Mouse (Mus musculus) hindbrain, postnatal 0 days (tissue): Measurements from ENCODE around the gene Aip. TPM values are rescaled to one million over a fixed set of nuclear protein-coding genes. Genes with fewer than 3 reads are reported as not detected.

Source experiments
- ATAC-seq: fragments of 200-750 bp; cut with Nextera tagmentation; 2 replicates; pipeline ENCODE4 v1.8.0; 2017; ENCODE audit warnings: mild to moderate bottlenecking, moderate TSS enrichment, moderate library complexity
- DNase-seq: peaks from one replicate; pipeline ENCODE4 v3.0.0-alpha.2; 2015; ENCODE audit warnings: low spot score
- H3K27ac ChIP-seq: fragments of 300-500 bp; sonication (generic); 2 replicates; pipeline ENCODE4 v1.5.1; 2014; ENCODE audit warnings: mild to moderate bottlenecking
- H3K27me3 ChIP-seq: fragments of 300-500 bp; sonication (generic); 2 replicates; pipeline ENCODE4 v1.6.1; 2014; ENCODE audit warnings: low read length, mixed read lengths; ENCODE audit not compliant: insufficient read depth
- H3K36me3 ChIP-seq: fragments of 300-500 bp; sonication (generic); 2 replicates; pipeline ENCODE4 v1.6.1; 2014; ENCODE audit warnings: low read length, mixed read lengths; ENCODE audit not compliant: insufficient read depth
- H3K4me1 ChIP-seq: fragments of 300-500 bp; sonication (generic); 2 replicates; pipeline ENCODE4 v1.6.1; 2014; ENCODE audit warnings: antibody characterized with exemption, low read length, mixed read lengths; ENCODE audit not compliant: insufficient read depth
- H3K4me2 ChIP-seq: fragments of 300-500 bp; sonication (generic); 2 replicates; pipeline ENCODE4 v1.6.1; 2014; ENCODE audit warnings: low read depth, mild to moderate bottlenecking, low read length, moderate library complexity, mixed read lengths
- H3K4me3 ChIP-seq: fragments of 300-500 bp; sonication (generic); 2 replicates; pipeline ENCODE4 v1.5.1; 2014; ENCODE audit warnings: low read length
- H3K9ac ChIP-seq: fragments of 300-500 bp; sonication (generic); replicated peaks from 2 replicates; pipeline ENCODE4 v1.6.1; 2014; ENCODE audit warnings: mild to moderate bottlenecking, low read length, moderate library complexity, mixed read lengths
- H3K9me3 ChIP-seq: fragments of 300-500 bp; sonication (generic); 2 replicates; pipeline ENCODE4 v1.6.1; 2016; ENCODE audit warnings: low read length, mixed read lengths
- CTCF ChIP-seq: IDR thresholded peaks from 2 replicates; pipeline ENCODE4 v1.5.1; 2016; ENCODE audit warnings: antibody characterized with exemption, control low read depth, low read depth
- WGBS: fragments of 180-500 bp; shearing (Covaris S2); extraction: QIAGEN DNeasy Blood & Tissue Kit; methylation state at CpG from one replicate; pipeline ENCODE4 v1.1.7; 2014; 5-methylcytosine and 5-hydroxymethylcytosine counted together
- polyA plus RNA-seq: library from polyadenylated mRNA; unstranded; fragments of >200 nt; fragmentation: Nextera tagmentation; extraction: Ambion mirVana; gene quantifications from 2 replicates; pipeline ENCODE4 v1.2.1, GENCODE M21; 2015
- total RNA-seq: library from RNA; depleted of rRNA; stranded (reverse); fragments of >200 nt; gene quantifications from 2 replicates; pipeline ENCODE4 v1.2.3, GENCODE M21; 2014

Aip gene
- total and polyA plus RNA-seq, 2 experiments from 2014 or later = 33.4 to 94.3 TPM

DNA sequence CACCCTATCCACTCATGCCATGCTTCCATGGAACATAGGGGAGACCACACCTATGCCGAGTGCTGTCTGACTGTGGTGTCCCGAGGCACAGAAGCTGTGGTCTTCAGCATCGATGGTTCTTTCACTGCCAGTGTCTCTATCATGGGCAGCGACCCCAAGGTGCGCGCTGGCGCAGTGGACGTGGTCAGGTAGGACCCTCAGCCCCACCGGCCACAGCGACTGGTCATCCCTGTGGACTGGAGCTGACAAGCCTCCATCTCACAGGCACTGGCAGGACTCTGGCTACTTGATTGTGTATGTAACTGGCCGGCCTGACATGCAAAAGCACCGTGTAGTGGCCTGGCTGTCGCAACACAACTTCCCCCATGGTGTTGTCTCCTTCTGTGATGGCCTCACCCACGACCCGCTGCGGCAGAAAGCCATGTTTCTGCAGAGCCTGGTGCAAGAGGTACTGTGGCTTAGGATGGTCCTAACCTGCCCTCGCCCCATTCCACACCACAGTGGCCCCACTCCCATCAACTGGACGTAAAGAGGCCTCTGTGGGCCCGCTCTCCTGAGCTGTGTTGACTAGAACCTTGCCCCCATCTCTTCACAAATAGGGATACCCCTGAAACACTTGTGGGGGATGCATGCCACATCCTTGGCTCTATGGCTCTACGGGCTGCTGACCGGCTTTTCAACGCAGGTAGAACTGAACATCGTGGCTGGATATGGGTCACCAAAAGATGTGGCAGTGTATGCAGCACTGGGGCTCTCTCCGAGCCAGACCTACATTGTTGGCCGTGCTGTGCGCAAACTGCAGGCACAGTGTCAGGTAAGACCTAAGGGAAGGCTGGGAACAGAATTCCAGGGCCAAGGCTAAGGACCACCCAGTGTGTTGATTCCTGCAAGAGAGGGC is 13.3 kb downstream of the Aip start:
- 95% methylated on average over 26 of the region's 26 CpGs for WGBS
- Histone ChIP-seq H3K36me3 (peaks cover 38% of the 10 kb centered on the region; the same call in 1 of the 2 replicates), H3K4me2 (no peak overlapping the region), H3K4me3 (no peak overlapping the region), H3K9me3 (no peaks in the 10 kb centered on the region), H3K9ac (no peak overlapping the region), H3K27ac (no peak overlapping the region), H3K27me3 (no peaks in the 10 kb centered on the region), H3K4me1 (no peaks in the 10 kb centered on the region)
- TF ChIP-seq CTCF = no peak
- DNase-seq (no peak), ATAC-seq (no peak)

DNA sequence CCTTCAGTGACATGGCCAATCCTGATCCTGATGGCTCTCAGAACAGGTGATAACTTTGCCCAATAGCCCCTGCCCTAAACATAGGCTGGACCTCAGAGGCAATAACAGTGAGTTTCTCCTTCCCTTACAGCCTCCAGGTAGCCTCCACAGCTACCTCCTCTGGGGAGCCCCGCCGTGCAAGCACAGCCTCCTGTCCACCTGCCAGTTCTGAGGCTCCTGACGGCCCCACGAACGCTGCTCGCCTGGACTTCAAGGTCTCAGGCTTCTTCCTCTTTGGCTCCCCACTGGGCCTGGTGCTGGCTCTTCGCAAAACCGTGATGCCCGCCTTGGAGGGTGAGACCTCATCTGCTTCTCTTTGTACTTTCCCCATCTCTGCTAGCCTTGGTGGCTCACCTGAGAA is 17.1 kb downstream of the Aip start:
- H3K27me3 ChIP-seq = no peaks in the 10 kb centered on the region
- H3K36me3 ChIP-seq = peaks cover 25% of the 10 kb centered on the region; the same call in 1 of the 2 replicates
- H3K4me1 ChIP-seq = no peaks in the 10 kb centered on the region
- DNase-seq = no peak
- H3K9me3 ChIP-seq = no peaks in the 10 kb centered on the region
- no peak overlapping the region for H3K9ac ChIP-seq
- no peak for TF ChIP-seq CTCF
- H3K4me2 ChIP-seq = no peak overlapping the region
- no peak overlapping the region for H3K27ac ChIP-seq
- H3K4me3 ChIP-seq = no peak overlapping the region
- no peak for ATAC-seq
- 89% methylated on average over 9 of the region's 9 CpGs for WGBS

DNA sequence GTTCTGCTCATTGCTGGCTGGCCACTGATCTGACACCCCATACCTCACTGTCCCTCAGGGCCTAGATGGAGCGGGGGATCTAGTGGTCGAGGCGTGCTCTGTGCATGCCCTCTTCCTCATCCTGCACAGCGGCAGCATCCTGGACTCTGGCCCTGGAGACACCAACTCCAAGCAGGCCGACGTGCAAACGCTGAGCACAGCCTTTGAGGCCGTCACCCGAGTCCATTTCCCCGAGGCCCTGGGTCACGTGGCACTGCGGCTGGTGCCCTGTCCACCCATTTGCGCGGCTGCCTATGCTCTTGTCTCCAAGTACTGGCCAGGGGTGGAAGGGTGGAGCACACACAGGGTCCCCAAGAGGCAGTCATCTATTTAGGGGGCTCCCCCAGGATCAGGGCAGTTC is 19.0 kb downstream of the Aip start:
- Histone ChIP-seq H3K9ac (no peak overlapping the region), H3K4me2 (no peak overlapping the region), H3K27me3 (no peaks in the 10 kb centered on the region), H3K36me3 (peaks cover 8% of the 10 kb centered on the region; the same call in 1 of the 2 replicates), H3K4me1 (peaks cover 3% of the 10 kb centered on the region; the same call in 1 of the 2 replicates), H3K27ac (no peak overlapping the region), H3K9me3 (no peaks in the 10 kb centered on the region), H3K4me3 (no peak overlapping the region)
- no peak for TF ChIP-seq CTCF
- 94% methylated on average over 14 of the region's 14 CpGs for WGBS
- DNase-seq = no peak
- ATAC-seq = no peak

DNA sequence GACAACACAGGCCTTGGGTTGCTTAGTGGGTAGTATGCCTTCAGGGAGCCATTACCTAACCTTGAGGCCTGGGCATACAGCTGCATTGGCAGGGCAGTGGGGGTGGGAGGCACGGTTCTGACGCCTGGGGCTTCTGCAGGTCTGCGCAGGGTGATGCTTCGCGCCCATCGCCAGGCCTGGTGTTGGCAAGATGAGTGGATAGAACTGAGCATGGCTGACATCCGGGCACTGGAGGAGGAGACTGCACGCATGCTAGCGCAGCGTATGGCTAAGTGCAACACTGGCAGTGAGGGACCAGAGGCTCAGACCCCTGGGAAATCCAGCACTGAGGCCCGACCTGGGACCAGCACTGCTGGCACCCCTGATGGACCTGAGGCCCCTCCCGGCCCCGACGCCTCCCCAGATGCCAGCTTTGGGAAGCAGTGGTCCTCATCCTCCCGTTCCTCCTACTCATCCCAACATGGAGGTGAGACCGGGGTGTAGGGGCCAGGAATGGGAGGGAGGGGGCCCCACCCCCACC is 20.9 kb downstream of the Aip start:
- Histone ChIP-seq H3K27me3 (no peaks in the 10 kb centered on the region), H3K36me3 (peaks cover 7% of the 10 kb centered on the region; the same call in 1 of the 2 replicates), H3K27ac (no peak overlapping the region), H3K4me3 (no peak overlapping the region), H3K4me1 (peaks cover 18% of the 10 kb centered on the region), H3K4me2 (no peak overlapping the region), H3K9me3 (no peaks in the 10 kb centered on the region), H3K9ac (no peak overlapping the region)
- ATAC-seq (no peak), DNase-seq (no peak)
- TF ChIP-seq CTCF = no peak
- whole genome bisulfite sequencing = 88% methylated on average over 16 of the region's 16 CpGs

DNA sequence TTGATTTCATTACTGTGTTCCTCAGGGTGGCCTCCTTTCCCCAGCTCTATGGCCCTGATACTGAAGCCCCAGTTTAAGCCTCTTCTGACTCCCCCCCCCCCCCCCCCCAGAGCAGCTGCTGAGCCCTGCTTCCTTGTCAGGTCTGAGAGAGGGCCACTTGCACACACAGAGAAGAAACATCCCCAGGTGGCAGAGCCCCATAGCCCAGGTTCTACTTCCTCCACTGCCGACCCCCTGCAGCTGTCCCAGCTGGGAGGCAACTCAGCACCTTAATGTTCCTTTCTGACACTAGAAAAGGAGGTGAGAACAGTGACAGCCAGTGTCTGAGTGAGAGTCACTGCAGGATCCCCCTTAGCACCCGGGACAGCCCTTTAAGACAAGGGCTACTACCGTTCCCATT is 21.9 kb downstream of the Aip start:
- TF ChIP-seq CTCF = no peak
- no peak overlapping the region for H3K4me2 ChIP-seq
- H3K4me1 ChIP-seq = peaks cover 24% of the 10 kb centered on the region
- 77% methylated on average over 3 of the region's 3 CpGs for WGBS
- no peaks in the 10 kb centered on the region for H3K27me3 ChIP-seq
- no peak overlapping the region for H3K4me3 ChIP-seq
- H3K27ac ChIP-seq = no peak overlapping the region
- DNase-seq = no peak
- no peak for ATAC-seq
- no peaks in the 10 kb centered on the region for H3K9me3 ChIP-seq
- H3K9ac ChIP-seq = no peak overlapping the region
- H3K36me3 ChIP-seq = no peaks in the 10 kb centered on the region

DNA sequence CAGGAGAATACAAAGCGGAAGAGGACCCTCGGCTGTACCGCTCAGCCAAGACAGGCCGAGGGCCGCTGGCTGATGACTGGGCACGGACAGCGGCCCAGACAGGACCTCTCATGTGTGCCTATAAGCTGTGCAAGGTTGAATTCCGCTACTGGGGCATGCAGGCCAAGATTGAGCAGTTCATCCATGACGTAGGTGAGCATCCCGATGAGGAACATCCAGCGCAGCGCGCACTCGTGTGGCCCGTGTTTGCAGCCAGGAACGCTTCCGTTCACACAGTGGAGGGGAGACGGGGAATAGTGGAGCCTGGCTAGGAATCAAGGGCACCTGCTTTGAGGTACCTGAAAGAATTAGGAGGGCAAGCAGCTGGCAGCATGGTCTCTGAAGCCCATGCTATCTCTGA is 22.4 kb downstream of the Aip start:
- Histone ChIP-seq H3K4me2 (no peak overlapping the region), H3K27ac (no peak overlapping the region), H3K36me3 (no peaks in the 10 kb centered on the region), H3K4me1 (peaks cover 24% of the 10 kb centered on the region), H3K9me3 (no peaks in the 10 kb centered on the region), H3K9ac (no peak overlapping the region), H3K27me3 (no peaks in the 10 kb centered on the region), H3K4me3 (no peak overlapping the region)
- no peak for TF ChIP-seq CTCF
- DNase-seq (no peak), ATAC-seq (no peak)
- 93% methylated on average over 18 of the region's 18 CpGs for WGBS

DNA sequence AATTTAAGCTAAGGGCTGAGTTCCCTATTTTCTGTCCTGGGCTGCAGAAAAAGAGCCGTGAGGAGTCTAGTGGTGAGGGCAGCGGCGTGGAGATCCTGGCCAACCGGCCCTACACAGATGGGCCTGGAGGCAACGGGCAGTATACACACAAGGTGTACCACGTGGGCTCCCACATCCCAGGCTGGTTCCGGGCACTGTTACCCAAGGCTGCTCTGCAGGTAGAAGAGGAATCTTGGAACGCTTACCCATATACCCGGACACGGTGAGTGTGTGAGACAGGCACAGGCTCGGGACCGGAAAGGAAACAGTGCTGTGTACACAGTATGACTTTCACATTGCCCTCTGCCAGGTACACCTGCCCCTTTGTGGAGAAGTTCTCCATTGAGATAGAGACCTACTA is 23.0 kb downstream of the Aip start:
- Histone ChIP-seq H3K4me2 (no peak overlapping the region), H3K9me3 (no peaks in the 10 kb centered on the region), H3K4me1 (peaks cover 24% of the 10 kb centered on the region), H3K4me3 (no peak overlapping the region), H3K36me3 (no peaks in the 10 kb centered on the region), H3K9ac (no peak overlapping the region), H3K27me3 (no peaks in the 10 kb centered on the region), H3K27ac (no peak overlapping the region)
- no peak for TF ChIP-seq CTCF
- DNase-seq (no peak), ATAC-seq (no peak)
- WGBS = 93% methylated on average over 12 of the region's 12 CpGs
